Mouse (Mus musculus): ENCODE measurements around the gene Olfr1053. TPM values are rescaled to one million over a fixed set of nuclear protein-coding genes. Genes with fewer than 3 reads are reported as not detected.
"Not testable (repeated sequence)": the region's sequence is repeated elsewhere in the genome, so short reads cannot be mapped to it uniquely, and the experiment has no call there.

The Olfr1053 gene
- polyA plus RNA-seq (2012; ENCODE audit: insufficient read depth, insufficient read length, missing spikeins): not detected in 2 replicates

GRCm38 (mm10) chr2:86315184-86315583, at the start of gene Olfr1053:
Gene Olfr1053, minus strand, starts transcription at chr2:86315284.
- TF ChIP-seq CTCF (IDR thresholded peaks at IDR 0.05; ENCODE audit: low read depth, low read length) (no peak), POLR2A (IDR thresholded peaks at IDR 0.05; ENCODE audit: borderline replicate concordance, low read depth, low read length) (no peak)
- H3K4me1 ChIP-seq (ENCODE audit: control insufficient read depth, insufficient read depth, low read length): no peaks in the 10 kb centered on the region
- no peak within 1 kb of the TSS for H3K27ac ChIP-seq (ENCODE audit: insufficient read depth, low read depth, low read length)
- H3K4me3 ChIP-seq (ENCODE audit: insufficient read depth, low read length): no peak within 1 kb of the TSS

GRCm38 (mm10) chr2:86362369-86362768, 47.3 kb upstream of the Olfr1053 start, which contains the start of gene Olfr1056:
Gene Olfr1056, minus strand, starts transcription at chr2:86362469.
- Histone ChIP-seq H3K4me3 (ENCODE audit: insufficient read depth, low read length) (no peak within 1 kb of the TSS), H3K27ac (ENCODE audit: insufficient read depth, low read depth, low read length) (no peak within 1 kb of the TSS), H3K4me1 (ENCODE audit: control insufficient read depth, insufficient read depth, low read length) (no peaks in the 10 kb centered on the region)
- no peak for TF ChIP-seq CTCF (IDR thresholded peaks at IDR 0.05; ENCODE audit: low read depth, low read length)
- no peak for TF ChIP-seq POLR2A (IDR thresholded peaks at IDR 0.05; ENCODE audit: borderline replicate concordance, low read depth, low read length)

GRCm38 (mm10) chr2:86351751-86352150, 36.7 kb upstream of the Olfr1053 start:
- not testable (repeated sequence) for H3K4me1 ChIP-seq (ENCODE audit: control insufficient read depth, insufficient read depth, low read length); H3K27ac ChIP-seq (ENCODE audit: insufficient read depth, low read depth, low read length); H3K4me3 ChIP-seq (ENCODE audit: insufficient read depth, low read length)

GRCm38 (mm10) chr2:86350184-86350583, 35.1 kb upstream of the Olfr1053 start, which contains the start of gene Olfr1055:
Gene Olfr1055, minus strand, starts transcription at chr2:86350284.
- no peak within 1 kb of the TSS for H3K27ac ChIP-seq (ENCODE audit: insufficient read depth, low read depth, low read length)
- TF ChIP-seq POLR2A (IDR thresholded peaks at IDR 0.05; ENCODE audit: borderline replicate concordance, low read depth, low read length) (no peak), CTCF (IDR thresholded peaks at IDR 0.05; ENCODE audit: low read depth, low read length) (no peak)
- H3K4me3 ChIP-seq (ENCODE audit: insufficient read depth, low read length): no peak within 1 kb of the TSS
- no peaks in the 10 kb centered on the region for H3K4me1 ChIP-seq (ENCODE audit: control insufficient read depth, insufficient read depth, low read length)

- H3K4me3 ChIP-seq (ENCODE audit: insufficient read depth, low read length): no peak within 1 kb of the TSS
- TF ChIP-seq CTCF (IDR thresholded peaks at IDR 0.05; ENCODE audit: low read depth, low read length): no peak
- H3K27ac ChIP-seq (ENCODE audit: insufficient read depth, low read depth, low read length): no peak within 1 kb of the TSS
- no peaks in the 10 kb centered on the region for H3K4me1 ChIP-seq (ENCODE audit: control insufficient read depth, insufficient read depth, low read length)
Measured at GRCm38 (mm10) chr2:86335333-86335732, 20.2 kb upstream of the Olfr1053 start, which contains the start of gene Olfr1054. Gene Olfr1054, minus strand, starts transcription at chr2:86335433.

- Histone ChIP-seq H3K4me3 (ENCODE audit: insufficient read depth, low read length) (no peak within 1 kb of the TSS), H3K4me1 (ENCODE audit: control insufficient read depth, insufficient read depth, low read length) (no peaks in the 10 kb centered on the region), H3K27ac (ENCODE audit: insufficient read depth, low read depth, low read length) (no peak within 1 kb of the TSS)
- TF ChIP-seq CTCF (IDR thresholded peaks at IDR 0.05; ENCODE audit: low read depth, low read length): no peak
- TF ChIP-seq POLR2A (IDR thresholded peaks at IDR 0.05; ENCODE audit: borderline replicate concordance, low read depth, low read length): no peak
Measured at GRCm38 (mm10) chr2:86292155-86292554, 22.9 kb downstream of the Olfr1053 start, which contains the start of gene Olfr1052. Gene Olfr1052, plus strand, starts transcription at chr2:86292455.

GRCm38 (mm10) chr2:86278988-86279387, 36.1 kb downstream of the Olfr1053 start, which contains the start of gene Olfr1051:
Gene Olfr1051, minus strand, starts transcription at chr2:86279088.
- H3K4me3 ChIP-seq (ENCODE audit: insufficient read depth, low read length); H3K27ac ChIP-seq (ENCODE audit: insufficient read depth, low read depth, low read length); H3K4me1 ChIP-seq (ENCODE audit: control insufficient read depth, insufficient read depth, low read length): not testable (repeated sequence)

Other genes with a start within 250 kb of the Olfr1053 start
- not detected in 2 replicates for gene Olfr1036, start 241.3 kb downstream of the Olfr1053 start, polyA plus RNA-seq (2012; ENCODE audit: insufficient read depth, insufficient read length, missing spikeins)
- gene Olfr1037, start 227.9 kb downstream of the Olfr1053 start, polyA plus RNA-seq (2012; ENCODE audit: insufficient read depth, insufficient read length, missing spikeins): not detected in 2 replicates
- gene Olfr1039, start 179.4 kb downstream of the Olfr1053 start, polyA plus RNA-seq (2012; ENCODE audit: insufficient read depth, insufficient read length, missing spikeins): not detected in 2 replicates
- gene Olfr1040, start 168.6 kb downstream of the Olfr1053 start, polyA plus RNA-seq (2012; ENCODE audit: insufficient read depth, insufficient read length, missing spikeins): not detected in 2 replicates
- gene Olfr1042, start 153.4 kb downstream of the Olfr1053 start, polyA plus RNA-seq (2012; ENCODE audit: insufficient read depth, insufficient read length, missing spikeins): 0.16 TPM in 1 of 2 replicates, not detected in the other
- not detected in 2 replicates for gene Olfr1043, start 147.8 kb downstream of the Olfr1053 start, polyA plus RNA-seq (2012; ENCODE audit: insufficient read depth, insufficient read length, missing spikeins)
- gene Olfr1044, start 137.5 kb downstream of the Olfr1053 start, polyA plus RNA-seq (2012; ENCODE audit: insufficient read depth, insufficient read length, missing spikeins): not detected in 2 replicates
- gene Olfr52, start 129.6 kb downstream of the Olfr1053 start, polyA plus RNA-seq (2012; ENCODE audit: insufficient read depth, insufficient read length, missing spikeins): not detected in 2 replicates
- gene Olfr1045, start 112.3 kb downstream of the Olfr1053 start, polyA plus RNA-seq (2012; ENCODE audit: insufficient read depth, insufficient read length, missing spikeins): not detected in 2 replicates
- gene Olfr1046, start 96.0 kb downstream of the Olfr1053 start, polyA plus RNA-seq (2012; ENCODE audit: insufficient read depth, insufficient read length, missing spikeins): not detected in 2 replicates
- gene Olfr1047, start 83.9 kb downstream of the Olfr1053 start, polyA plus RNA-seq (2012; ENCODE audit: insufficient read depth, insufficient read length, missing spikeins): not detected in 2 replicates
- not detected in 2 replicates for gene Olfr1048, start 75.0 kb downstream of the Olfr1053 start, polyA plus RNA-seq (2012; ENCODE audit: insufficient read depth, insufficient read length, missing spikeins)
- not detected in 2 replicates for gene Olfr1049, start 57.0 kb downstream of the Olfr1053 start, polyA plus RNA-seq (2012; ENCODE audit: insufficient read depth, insufficient read length, missing spikeins)
- gene Olfr1051, start 36.2 kb downstream of the Olfr1053 start, polyA plus RNA-seq (2012; ENCODE audit: insufficient read depth, insufficient read length, missing spikeins): 0.28 TPM in 1 of 2 replicates, not detected in the other
- gene Olfr1052, start 22.8 kb downstream of the Olfr1053 start, polyA plus RNA-seq (2012; ENCODE audit: insufficient read depth, insufficient read length, missing spikeins): not detected in 2 replicates
- gene Olfr1054, start 20.1 kb upstream of the Olfr1053 start, polyA plus RNA-seq (2012; ENCODE audit: insufficient read depth, insufficient read length, missing spikeins): not detected in 2 replicates
- gene Olfr1055, start 35.0 kb upstream of the Olfr1053 start, polyA plus RNA-seq (2012; ENCODE audit: insufficient read depth, insufficient read length, missing spikeins): not detected in 2 replicates
- not detected in 2 replicates for gene Olfr1056, start 47.2 kb upstream of the Olfr1053 start, polyA plus RNA-seq (2012; ENCODE audit: insufficient read depth, insufficient read length, missing spikeins)
- not detected in 2 replicates for gene Olfr1057, start 63.1 kb upstream of the Olfr1053 start, polyA plus RNA-seq (2012; ENCODE audit: insufficient read depth, insufficient read length, missing spikeins)
- gene Olfr1058, start 73.3 kb upstream of the Olfr1053 start, polyA plus RNA-seq (2012; ENCODE audit: insufficient read depth, insufficient read length, missing spikeins): not detected in 2 replicates
- not detected in 2 replicates for gene Olfr1061, start 98.8 kb upstream of the Olfr1053 start, polyA plus RNA-seq (2012; ENCODE audit: insufficient read depth, insufficient read length, missing spikeins)
- 0.24 TPM in 1 of 2 replicates, not detected in the other for gene Olfr1062, start 111.5 kb upstream of the Olfr1053 start, polyA plus RNA-seq (2012; ENCODE audit: insufficient read depth, insufficient read length, missing spikeins)
- gene Olfr1065, start 135.3 kb upstream of the Olfr1053 start, polyA plus RNA-seq (2012; ENCODE audit: insufficient read depth, insufficient read length, missing spikeins): not detected in 2 replicates
- not detected in 2 replicates for gene Olfr1066, start 141.0 kb upstream of the Olfr1053 start, polyA plus RNA-seq (2012; ENCODE audit: insufficient read depth, insufficient read length, missing spikeins)
- gene Olfr228, start 172.1 kb upstream of the Olfr1053 start, polyA plus RNA-seq (2012; ENCODE audit: insufficient read depth, insufficient read length, missing spikeins): not detected in 2 replicates
- gene Olfr1076, start 193.2 kb upstream of the Olfr1053 start, polyA plus RNA-seq (2012; ENCODE audit: insufficient read depth, insufficient read length, missing spikeins): not detected in 2 replicates
- gene Olfr1079, start 227.2 kb upstream of the Olfr1053 start, polyA plus RNA-seq (2012; ENCODE audit: insufficient read depth, insufficient read length, missing spikeins): not detected in 2 replicates
- 0.84 TPM in 1 of 2 replicates, not detected in the other for gene Olfr1080, start 243.0 kb upstream of the Olfr1053 start, polyA plus RNA-seq (2012; ENCODE audit: insufficient read depth, insufficient read length, missing spikeins)